Mouse (Mus musculus): ENCODE results near the gene Xpr1.

DNA sequence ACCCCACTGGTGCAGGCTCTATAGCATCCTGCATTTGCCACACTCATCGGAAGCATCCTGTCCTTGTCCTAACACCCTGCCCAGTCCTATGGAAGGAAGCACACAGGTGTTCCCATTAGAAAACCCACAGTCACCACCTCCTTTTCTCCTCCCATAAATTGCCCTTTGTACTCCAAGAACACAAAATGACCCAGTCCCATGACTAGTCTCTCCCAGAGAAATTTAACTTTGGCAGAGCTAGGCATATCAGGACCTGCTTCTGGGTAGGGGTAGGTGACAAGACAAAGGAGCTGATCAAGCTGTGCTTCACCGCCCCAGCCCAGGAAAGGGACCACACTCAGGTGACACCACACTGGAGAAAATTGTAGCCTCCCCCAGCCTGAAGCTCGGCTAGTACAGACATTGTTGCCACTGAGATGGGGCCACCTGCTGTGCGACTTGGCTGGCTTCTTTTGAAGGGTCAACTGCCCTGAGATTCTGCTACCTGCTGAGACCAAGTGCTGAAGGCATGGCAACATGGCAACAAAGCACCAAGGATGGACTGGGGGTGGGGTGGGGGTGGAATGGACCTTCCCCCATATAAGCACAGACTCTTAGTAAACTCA, 166.6 kb downstream of the Xpr1 start:
- TF ChIP-seq POLR2A (IDR thresholded peaks at IDR 0.05; ENCODE audit: insufficient read depth, low read length): no peak
- no peak for TF ChIP-seq CTCF (IDR thresholded peaks at IDR 0.05; ENCODE audit: low read depth, low read length)

All from ES-Bruce4 (cell line).